Mouse (Mus musculus): ENCODE data around the gene Cebpb.
A peak's percentile ranks its signal among the peaks of the same experiment; 100 is the strongest.

- TF ChIP-seq POLR2A (IDR thresholded peaks at IDR 0.05; ENCODE audit: low read depth, low read length), result no peak
- TF ChIP-seq CTCF (IDR thresholded peaks at IDR 0.05; ENCODE audit: extremely low read depth, insufficient read length, insufficient replicate concordance, low read depth, low read length), result 0 out of 2 replicates have a peak, but pooled peaks have one; percentile 3
These were observed 42.3 kb upstream of the Cebpb start for GRCm38 (mm10) chr2:167646411-167646810.

Measured in small intestine, adult 2 months (tissue).